Mouse (Mus musculus) retina, postnatal 1 day (tissue): Measurements from ENCODE around the gene Dock2.
"Not testable (repeated sequence)": the region's sequence is repeated elsewhere in the genome, so short reads cannot be mapped to it uniquely, and the experiment has no call there.

Source experiments
- DNase-seq: peaks from one replicate; pipeline ENCODE4 v3.0.0-alpha.2; 2012

The Dock2 gene

DNA sequence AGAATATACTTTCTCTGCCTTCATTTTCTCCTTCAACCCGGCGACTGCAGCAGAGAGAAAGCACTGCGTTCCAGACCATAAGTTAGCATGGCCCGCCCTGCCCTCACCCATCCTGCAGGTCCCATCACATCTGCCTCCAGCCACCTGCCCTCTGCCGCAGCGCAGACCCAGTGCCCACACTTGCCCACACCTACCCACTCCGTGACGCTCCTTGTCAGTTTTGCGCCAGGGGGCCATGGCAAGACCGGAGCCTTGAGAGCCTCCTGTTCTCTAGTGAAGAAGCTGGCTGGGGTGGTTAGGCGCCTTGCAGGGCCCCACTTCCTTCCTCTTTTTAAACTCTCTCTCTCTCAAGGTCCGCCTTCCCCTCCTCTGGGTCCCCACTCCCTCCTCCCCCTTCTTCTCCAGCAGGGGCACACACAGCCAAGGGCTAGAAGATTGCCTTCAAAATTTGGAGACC is at the start of gene Dock2:
Gene Dock2, minus strand, starts transcription at position 306 of the 457 bp plus-strand sequence.
- no peak for DNase-seq

- no peak for DNase-seq
These were observed 49.0 kb upstream of the Dock2 start for GRCm38 (mm10) chr11:34832678-34833077.

GRCm38 (mm10) chr11:34827803-34828202 is 44.1 kb upstream of the Dock2 start:
- no peak for DNase-seq

- no peak for DNase-seq
These were observed 43.2 kb upstream of the Dock2 start for GRCm38 (mm10) chr11:34826940-34827339.

DNA sequence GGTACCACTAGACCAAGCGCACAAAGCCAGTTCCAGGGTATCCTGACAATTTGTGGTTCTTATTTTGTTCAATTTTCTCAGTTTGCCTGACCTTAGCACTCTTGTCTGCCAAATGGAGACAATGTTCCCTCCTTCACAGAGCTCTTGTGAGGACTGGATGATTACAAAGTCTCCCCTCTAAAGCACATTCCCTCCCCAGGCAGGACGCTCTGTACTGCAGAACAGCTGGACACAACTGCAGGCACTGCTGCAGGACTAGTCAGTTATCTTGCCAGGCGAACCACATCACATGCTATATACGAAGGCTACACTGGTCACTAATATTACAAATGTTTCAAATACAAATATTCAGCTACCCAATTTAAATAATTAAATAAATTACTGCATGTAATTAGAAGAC is 41.1 kb upstream of the Dock2 start:
- no peak for DNase-seq

GRCm38 (mm10) chr11:34814767-34815166 is 31.1 kb upstream of the Dock2 start:
- peak; percentile 60 for DNase-seq

DNA sequence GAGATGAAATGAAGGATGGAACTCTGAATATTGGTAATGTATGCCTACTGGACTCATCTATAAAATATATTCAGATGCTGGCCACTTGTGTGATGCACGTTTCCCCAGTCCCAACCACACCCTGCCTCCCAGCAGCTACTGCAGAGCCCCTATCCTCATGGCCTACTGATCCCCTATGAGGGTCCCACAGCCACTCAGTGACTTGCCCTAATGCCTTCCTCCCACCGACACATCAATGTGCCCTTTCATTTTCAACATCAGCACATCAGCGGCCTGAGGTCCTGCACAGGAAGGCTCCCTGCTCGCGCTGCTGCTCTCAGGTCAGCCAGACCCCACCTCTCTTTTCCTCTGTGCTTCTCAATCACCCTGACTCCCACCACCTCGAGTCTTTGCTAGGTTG is 30.6 kb upstream of the Dock2 start:
- DNase-seq = no peak

- DNase-seq = not testable (repeated sequence)
These were observed 21.3 kb upstream of the Dock2 start for GRCm38 (mm10) chr11:34805026-34805425.

- not testable (repeated sequence) for DNase-seq
These were observed 14.4 kb upstream of the Dock2 start for GRCm38 (mm10) chr11:34798066-34798465.

GRCm38 (mm10) chr11:34796097-34796496 is 12.4 kb upstream of the Dock2 start:
- peak; percentile 8 for DNase-seq

- DNase-seq = no peak
These were observed 8.2 kb upstream of the Dock2 start for GRCm38 (mm10) chr11:34791872-34792271.

- no peak for DNase-seq
These were observed 1.2 kb upstream of the Dock2 start for GRCm38 (mm10) chr11:34784864-34785263.

- DNase-seq = no peak
These were observed 919 bp downstream of the Dock2 start for GRCm38 (mm10) chr11:34782516-34783430.

- no peak for DNase-seq
These were observed 2.9 kb downstream of the Dock2 start for GRCm38 (mm10) chr11:34780786-34781185.

DNA sequence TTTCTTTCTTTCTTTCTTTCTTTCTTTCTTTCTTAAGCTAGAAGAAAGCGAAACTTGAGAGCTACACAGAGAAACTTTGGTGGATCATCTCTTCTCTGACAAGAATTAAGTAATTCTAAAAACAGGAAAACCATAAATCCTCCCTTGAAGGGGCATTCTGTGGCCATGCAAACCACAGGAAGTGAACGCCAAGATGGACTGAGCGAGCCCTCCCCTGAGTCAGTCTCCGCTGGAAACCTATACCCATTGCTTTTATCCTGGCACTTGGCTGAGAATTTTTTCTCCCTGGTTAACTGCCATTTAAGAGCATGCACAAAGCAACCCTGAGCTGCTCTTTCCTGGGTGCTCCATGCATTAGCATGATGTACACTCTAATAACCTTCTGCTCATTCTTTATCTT is 3.7 kb downstream of the Dock2 start:
- no peak for DNase-seq

GRCm38 (mm10) chr11:34778351-34778750 is 5.3 kb downstream of the Dock2 start:
- no peak for DNase-seq

- DNase-seq = no peak
These were observed 6.2 kb downstream of the Dock2 start for GRCm38 (mm10) chr11:34777529-34777928.

DNA sequence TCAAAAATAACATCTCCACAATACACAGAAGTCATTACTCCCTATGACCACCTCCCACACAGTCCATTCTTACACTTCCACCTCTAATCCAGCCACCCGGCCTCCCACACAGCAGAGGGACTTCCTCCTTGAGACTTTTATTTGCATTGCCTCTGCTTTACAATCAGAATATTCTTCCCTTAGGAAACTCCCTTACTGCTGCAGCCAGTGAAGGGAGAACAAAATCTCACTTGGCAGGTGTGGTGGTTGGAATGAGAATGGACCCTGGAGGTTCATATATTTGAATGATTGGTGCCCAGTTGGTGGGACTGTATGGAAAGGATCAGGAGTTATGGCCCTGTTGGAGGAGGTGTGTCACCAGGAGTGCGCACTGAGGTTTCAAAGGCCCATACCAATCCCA is 7.6 kb downstream of the Dock2 start:
- DNase-seq = no peak

- no peak for DNase-seq
These were observed 9.1 kb downstream of the Dock2 start for GRCm38 (mm10) chr11:34774636-34775035.

DNA sequence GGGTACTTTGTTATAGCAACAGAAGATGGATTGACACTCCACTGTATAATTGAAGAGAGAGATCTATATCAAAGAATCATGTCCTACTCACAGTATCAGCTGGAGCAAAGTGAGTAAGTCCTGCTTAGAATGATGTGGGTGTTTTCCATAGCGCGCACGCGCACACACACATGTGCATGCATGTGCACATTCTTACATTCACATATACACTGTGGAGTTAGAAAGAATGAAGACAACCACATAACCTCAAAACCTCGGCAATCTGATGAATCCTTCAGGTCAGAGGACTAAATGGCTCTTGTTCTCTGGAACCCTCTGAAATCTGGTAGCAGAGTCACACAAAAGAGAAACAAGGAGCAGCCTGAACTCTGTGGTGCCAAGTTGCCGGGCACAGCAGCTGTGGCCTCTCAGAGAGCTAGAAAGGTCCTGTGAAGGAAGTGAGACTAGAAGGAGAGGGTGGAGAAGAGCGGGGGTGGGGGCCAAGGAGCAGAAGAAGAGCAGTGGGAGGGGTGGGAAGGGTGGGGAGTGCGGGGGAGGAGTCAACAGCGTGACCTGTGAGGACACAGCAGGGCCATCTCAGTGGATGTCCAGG is 10.3 kb downstream of the Dock2 start:
- no peak for DNase-seq

- peak; percentile 49 for DNase-seq
These were observed 12.3 kb downstream of the Dock2 start for GRCm38 (mm10) chr11:34771221-34771986.

- no peak for DNase-seq
These were observed 13.0 kb downstream of the Dock2 start for GRCm38 (mm10) chr11:34770666-34771065.

DNA sequence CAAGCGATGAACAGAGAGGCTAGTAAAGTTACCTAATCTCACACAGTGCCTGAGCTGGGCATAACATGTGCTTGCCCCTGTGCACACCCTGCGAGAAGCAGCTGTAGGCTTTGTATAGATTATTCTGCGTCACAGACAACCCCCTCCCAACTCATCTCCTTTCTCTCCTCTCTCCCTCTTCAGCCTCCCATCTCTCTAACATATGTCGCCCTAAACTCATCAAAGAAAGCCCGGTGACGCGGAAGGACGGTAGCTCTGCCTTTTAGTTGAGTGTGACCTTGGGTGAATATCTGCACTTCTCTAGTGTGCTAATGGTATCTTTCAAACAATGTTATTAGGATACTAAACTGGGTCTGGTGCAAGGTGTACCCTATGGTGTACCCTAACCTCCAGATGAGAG is 13.7 kb downstream of the Dock2 start:
- no peak for DNase-seq
